31 mouse cellular contexts compared by ENCODE assay signal in genomic region chr7:37498881-37499280, GRCm38 (mm10).
A peak's percentile ranks its signal among the peaks of the same experiment; 100 is the strongest.
DNase-seq lines count a peak whose midpoint lies in the region; ATAC-seq and TF ChIP-seq lines count a peak whose summit lies in the region.
"Had no signal": no experiment of that assay in that cellular context is flagged by ENCODE, and none has a peak within 500 bp of the region (broad histone marks: within the 10 kb centered on the region; RNA-seq: fewer than 3 reads in every experiment).

No protein-coding gene starts in this region.

- DNase-seq in left cerebral cortex, adult 2 months (ENCODE audit: extremely low spot score in 1 of 2, low spot score in 2 of 2) = no peak
- no peak for DNase-seq in left cerebral cortex, adult 18-20 months (ENCODE audit: low spot score in 2 of 2)
- DNase-seq in CD4-positive, CD25-positive, alpha-beta regulatory T cell, adult 2 months (ENCODE audit: low read depth, low spot score) = peak; percentile 32
- DNase-seq in ES-E14 (ENCODE audit: low read depth, low spot score) = peak; percentile 51
- DNase-seq in induced T-regulatory cell, adult 2 months (ENCODE audit: low read depth) = peak; percentile 4
- DNase-seq in adrenal gland, adult 2 months = no peak
- DNase-seq in right cerebral cortex, adult 18-20 months = no peak
- no peak for DNase-seq in midbrain, embryonic 14.5 days
- DNase-seq: adrenal gland, postnatal 25 days; cerebellum, adult 18-20 months; cerebellum, postnatal 14 days; heart, postnatal 36 days; kidney, adult 8-10 months; kidney, postnatal 4 days; layer of hippocampus, postnatal 36 days; lung, embryonic 14.5 days; lung, postnatal 14 days; right cerebral cortex, postnatal 14 days; thymus, adult 18-20 months; thymus, postnatal 4 days had no signal

- peak overlapping the region; percentile 19; the same call in 1 of the 2 replicates for H3K4me3 ChIP-seq in left cerebral cortex, adult 2 months
- H3K4me3 ChIP-seq in ES-E14 (ENCODE audit: insufficient read depth in 1 of 2, low read depth in 1 of 2, low read length in 2 of 2, poor library complexity in 1 of 2, severe bottlenecking in 1 of 2) = peak overlapping the region; percentile 53 to 59; a peak in 3 of 4 replicates
- no peak overlapping the region for H3K4me3 ChIP-seq in midbrain, embryonic 14.5 days (replicated peaks; ENCODE audit: low read depth, low read length)
- H3K4me3 ChIP-seq: erythroblast, embryonic 14.5 days; hindbrain, embryonic 13.5 days; intestine, embryonic 15.5 days; limb, embryonic 12.5 days; liver, embryonic 15.5 days; myocyte; neural tube, embryonic 13.5 days had no signal

- H3K9ac ChIP-seq in ES-E14 (ENCODE audit: insufficient read depth, low read depth, low read length, poor library complexity, severe bottlenecking) = peak overlapping the region; percentile 46; the same call in 1 of the 2 replicates
- H3K9ac ChIP-seq in midbrain, embryonic 14.5 days (replicated peaks; ENCODE audit: low read length) = no peak overlapping the region
- H3K9ac ChIP-seq: hindbrain, embryonic 13.5 days; intestine, embryonic 15.5 days; limb, embryonic 12.5 days; liver, embryonic 15.5 days; lung, embryonic 14.5 days; neural tube, embryonic 13.5 days had no signal

- no peak overlapping the region for H3K27ac ChIP-seq in left cerebral cortex, adult 2 months
- no peak overlapping the region for H3K27ac ChIP-seq in ES-E14 (ENCODE audit: insufficient read depth, low read depth, low read length, poor library complexity, severe bottlenecking)
- no peak overlapping the region for H3K27ac ChIP-seq in midbrain, embryonic 14.5 days (replicated peaks; ENCODE audit: low read depth, low read length)
- H3K27ac ChIP-seq: hindbrain, embryonic 13.5 days; intestine, embryonic 15.5 days; kidney, postnatal 0 days; limb, embryonic 12.5 days; liver, embryonic 15.5 days; neural tube, embryonic 13.5 days had no signal

- no peaks in the 10 kb centered on the region for H3K9me3 ChIP-seq in ES-E14 (ENCODE audit: control insufficient read depth, insufficient read depth, low read depth, low read length)
- H3K9me3 ChIP-seq in midbrain, embryonic 14.5 days (ENCODE audit: control insufficient read depth, low read length) = no peaks in the 10 kb centered on the region
- H3K9me3 ChIP-seq: hindbrain, embryonic 13.5 days; intestine, embryonic 15.5 days; limb, embryonic 12.5 days; liver, embryonic 15.5 days; neural tube, embryonic 13.5 days had no signal

- H3K27me3 ChIP-seq in midbrain, embryonic 14.5 days (ENCODE audit: control insufficient read depth, insufficient read depth, low read length) = no peaks in the 10 kb centered on the region
- H3K27me3 ChIP-seq: hindbrain, embryonic 13.5 days; intestine, embryonic 15.5 days; limb, embryonic 12.5 days; liver, embryonic 15.5 days; neural tube, embryonic 13.5 days had no signal

- no peak overlapping the region for H3K4me2 ChIP-seq in midbrain, embryonic 14.5 days (ENCODE audit: low read length)
- H3K4me2 ChIP-seq: heart, embryonic 11.5 days; hindbrain, embryonic 13.5 days; intestine, embryonic 15.5 days; limb, embryonic 12.5 days; liver, embryonic 15.5 days; lung, embryonic 14.5 days; neural tube, embryonic 13.5 days had no signal

- intact Hi-C loops in left cerebral cortex, adult 2 months (cut with DNase I) = no loop called here

- H3K4me1 ChIP-seq in ES-E14 (ENCODE audit: control insufficient read depth in 2 of 2, insufficient read depth in 2 of 2, low read length in 2 of 2, poor library complexity in 1 of 2) = no peaks in the 10 kb centered on the region
- 0 out of 2 replicates have a peak, but pooled peaks cover 3% of the 10 kb centered on the region for H3K4me1 ChIP-seq in midbrain, embryonic 14.5 days (ENCODE audit: control insufficient read depth, insufficient read depth, low read length)
- H3K4me1 ChIP-seq: limb, embryonic 12.5 days; liver, embryonic 15.5 days had no signal

- TF ChIP-seq CTCF in left cerebral cortex, adult 2 months (IDR thresholded peaks at IDR 0.05) = no peak

- in situ Hi-C loops in ES-E14 (cut with MboI; ENCODE audit: low sequenced_read_pairs in 2 of 2, unreplicated experiment in 2 of 2) = no loop called here

- no peaks in the 10 kb centered on the region for H3K36me3 ChIP-seq in ES-E14 (ENCODE audit: control insufficient read depth, insufficient read depth, low read length, poor library complexity, severe bottlenecking)
- no peaks in the 10 kb centered on the region for H3K36me3 ChIP-seq in midbrain, embryonic 14.5 days (ENCODE audit: control insufficient read depth, insufficient read depth, low read length)
- H3K36me3 ChIP-seq: G1E; intestine, embryonic 15.5 days; limb, embryonic 12.5 days; liver, embryonic 15.5 days; neural tube, embryonic 13.5 days had no signal

- ATAC-seq in midbrain, embryonic 14.5 days (ENCODE audit: low FRiP score, low TSS enrichment) = no peak
- ATAC-seq: forebrain, embryonic 16.5 days; intestine, embryonic 15.5 days had no signal

- 73% methylated on average over 5 of the region's 5 CpGs for WGBS in midbrain, embryonic 14.5 days

TF ChIP-seq in ES-E14, 5 proteins besides CTCF, POLR2A, EP300 and RAD21:
- TF ChIP-seq HCFC1 (IDR thresholded peaks at IDR 0.05; ENCODE audit: borderline replicate concordance, insufficient read depth, low read length) (peak; percentile 90), ZC3H11A (IDR thresholded peaks at IDR 0.05; ENCODE audit: borderline replicate concordance, low read depth, low read length) (no peak), ZNF384 (IDR thresholded peaks at IDR 0.05; ENCODE audit: low read depth, low read length) (no peak), CHD2 (IDR thresholded peaks at IDR 0.05; ENCODE audit: low read depth, low read length) (no peak), MAFK (IDR thresholded peaks at IDR 0.05; ENCODE audit: insufficient read depth, low read depth, low read length) (no peak)

Comparison
In these comparisons a context has a peak if more than half of its experiments do, and no peak if none do; other contexts are left out.
1. DNase-seq: peak in CD4-positive, CD25-positive, alpha-beta regulatory T cell, adult 2 months (single experiment), ES-E14 (single experiment) and induced T-regulatory cell, adult 2 months (single experiment); none in left cerebral cortex, adult 2 months (0 of 2), left cerebral cortex, adult 18-20 months (0 of 2), adrenal gland, adult 2 months (single experiment), right cerebral cortex, adult 18-20 months (single experiment) and midbrain, embryonic 14.5 days (single experiment).